Mouse (Mus musculus) liver, embryonic 16.5 days (tissue): Measurements from ENCODE around the gene Traf6. TPM values are rescaled to one million over a fixed set of nuclear protein-coding genes. Genes with fewer than 3 reads are reported as not detected.
A peak's percentile ranks its signal among the peaks of the same experiment; 100 is the strongest.

Experiments used
- ATAC-seq: fragments of 200-750 bp; cut with Nextera tagmentation; 2 replicates; pipeline ENCODE4 v1.8.0; 2017; ENCODE audit warnings: low read depth, mild to moderate bottlenecking, moderate number of reproducible peaks, moderate library complexity
- H3K27ac ChIP-seq: fragments of 300-500 bp; sonication (generic); 2 replicates; pipeline ENCODE4 v1.5.1; 2014; ENCODE audit warnings: mild to moderate bottlenecking, low read length
- H3K27me3 ChIP-seq: fragments of 300-500 bp; sonication (generic); 2 replicates; pipeline ENCODE4 v1.6.1; 2014; ENCODE audit warnings: low read depth, low read length, mixed read lengths; ENCODE audit not compliant: control insufficient read depth, insufficient read depth
- H3K36me3 ChIP-seq: fragments of 300-500 bp; sonication (generic); 2 replicates; pipeline ENCODE4 v1.6.1; 2014; ENCODE audit warnings: mild to moderate bottlenecking; ENCODE audit not compliant: control insufficient read depth, insufficient read depth
- H3K4me1 ChIP-seq: fragments of 300-500 bp; sonication (generic); 2 replicates; pipeline ENCODE4 v1.6.1; 2014; ENCODE audit warnings: low read depth, low read length, mixed read lengths; ENCODE audit not compliant: control insufficient read depth
- H3K4me2 ChIP-seq: fragments of 300-500 bp; sonication (generic); 2 replicates; pipeline ENCODE4 v1.6.1; 2014; ENCODE audit warnings: low read depth, low read length, mixed read lengths
- H3K4me3 ChIP-seq: fragments of 300-500 bp; sonication (generic); 2 replicates; pipeline ENCODE4 v1.5.1; 2014; ENCODE audit warnings: low read depth, mild to moderate bottlenecking, low read length
- H3K9ac ChIP-seq: fragments of 300-500 bp; sonication (generic); 2 replicates; pipeline ENCODE4 v1.6.1; 2014; ENCODE audit warnings: low read depth, low read length
- H3K9me3 ChIP-seq: fragments of 300-500 bp; sonication (generic); replicated peaks from 2 replicates; pipeline ENCODE4 v1.6.1; 2016; ENCODE audit warnings: low read length; ENCODE audit not compliant: control insufficient read depth
- WGBS: fragments of 180-500 bp; shearing (Covaris S2); extraction: QIAGEN DNeasy Blood & Tissue Kit; methylation state at CpG from one replicate; pipeline ENCODE4 v1.1.7; 2014; ENCODE audit not compliant: insufficient replicate concordance; 5-methylcytosine and 5-hydroxymethylcytosine counted together
- polyA plus RNA-seq: library from polyadenylated mRNA; unstranded; fragments of >200 nt; fragmentation: Nextera tagmentation; extraction: Ambion mirVana; gene quantifications from 2 replicates; pipeline ENCODE4 v1.2.1, GENCODE M21; 2015

Traf6 gene
- 3.6 and 4.0 TPM in 2 replicates for polyA plus RNA-seq

GRCm38 (mm10) chr2:101678236-101679021 is at the start of gene Traf6:
Gene Traf6 (plus strand): TSS chr2:101678429.
- H3K27me3 ChIP-seq = no peaks in the 10 kb centered on the region
- H3K9ac ChIP-seq = peak within 1 kb of the TSS; percentile 89
- peak; percentile 93 for ATAC-seq
- H3K4me1 ChIP-seq = peaks cover 4% of the 10 kb centered on the region
- peak within 1 kb of the TSS; percentile 73 for H3K4me2 ChIP-seq
- peak within 1 kb of the TSS; percentile 33 for H3K27ac ChIP-seq
- peak within 1 kb of the TSS; percentile 89 for H3K4me3 ChIP-seq
- no peaks in the 10 kb centered on the region for H3K9me3 ChIP-seq
- under 1% methylated on average over 68 of the region's 68 CpGs for WGBS
- no peaks in the 10 kb centered on the region for H3K36me3 ChIP-seq

- H3K9ac ChIP-seq = no peak overlapping the region
- H3K27ac ChIP-seq = no peak overlapping the region
- H3K27me3 ChIP-seq = no peaks in the 10 kb centered on the region
- H3K4me2 ChIP-seq = no peak overlapping the region
- no peaks in the 10 kb centered on the region for H3K9me3 ChIP-seq
- no peak overlapping the region for H3K4me3 ChIP-seq
- no peak for ATAC-seq
- H3K36me3 ChIP-seq = no peaks in the 10 kb centered on the region
- WGBS = 70% methylated on average over 7 of the region's 7 CpGs
- no peaks in the 10 kb centered on the region for H3K4me1 ChIP-seq
Observed at GRCm38 (mm10) chr2:101638979-101639839, 39.0 kb upstream of the Traf6 start.

- H3K9me3 ChIP-seq = no peaks in the 10 kb centered on the region
- H3K9ac ChIP-seq = no peak overlapping the region
- no peaks in the 10 kb centered on the region for H3K27me3 ChIP-seq
- H3K4me1 ChIP-seq = no peaks in the 10 kb centered on the region
- WGBS = 58% methylated on average over 3 of the region's 3 CpGs
- no peak overlapping the region for H3K27ac ChIP-seq
- H3K4me3 ChIP-seq = no peak overlapping the region
- ATAC-seq = no peak
- H3K4me2 ChIP-seq = no peak overlapping the region
- no peaks in the 10 kb centered on the region for H3K36me3 ChIP-seq
Observed at GRCm38 (mm10) chr2:101639840-101640350, 38.3 kb upstream of the Traf6 start.

GRCm38 (mm10) chr2:101645841-101646240 is 32.4 kb upstream of the Traf6 start:
- H3K4me1 ChIP-seq = no peaks in the 10 kb centered on the region
- H3K27ac ChIP-seq = no peak overlapping the region
- H3K27me3 ChIP-seq = no peaks in the 10 kb centered on the region
- H3K4me3 ChIP-seq = no peak overlapping the region
- no peaks in the 10 kb centered on the region for H3K36me3 ChIP-seq
- ATAC-seq = no peak
- no peak overlapping the region for H3K4me2 ChIP-seq
- H3K9me3 ChIP-seq = no peaks in the 10 kb centered on the region
- 67% methylated on average over 1 of the region's 1 CpGs for WGBS
- H3K9ac ChIP-seq = no peak overlapping the region

- Histone ChIP-seq H3K4me3 (no peak overlapping the region), H3K27me3 (no peaks in the 10 kb centered on the region), H3K4me2 (no peak overlapping the region), H3K4me1 (no peaks in the 10 kb centered on the region; the same call in 1 of the 2 replicates), H3K9me3 (no peaks in the 10 kb centered on the region), H3K9ac (no peak overlapping the region), H3K36me3 (no peaks in the 10 kb centered on the region), H3K27ac (no peak overlapping the region)
- 60% methylated on average over 2 of the region's 2 CpGs for WGBS
- no peak for ATAC-seq
Observed at GRCm38 (mm10) chr2:101648361-101648760, 29.9 kb upstream of the Traf6 start.

- H3K4me3 ChIP-seq = no peak within 1 kb of the TSS
- 37% methylated on average over 8 of the region's 8 CpGs for WGBS
- no peak within 1 kb of the TSS for H3K4me2 ChIP-seq
- H3K27me3 ChIP-seq = no peaks in the 10 kb centered on the region
- ATAC-seq = no peak
- H3K36me3 ChIP-seq = no peaks in the 10 kb centered on the region
- no peak within 1 kb of the TSS for H3K27ac ChIP-seq
- H3K9ac ChIP-seq = no peak within 1 kb of the TSS
- H3K4me1 ChIP-seq = no peaks in the 10 kb centered on the region; the same call in 1 of the 2 replicates
- no peaks in the 10 kb centered on the region for H3K9me3 ChIP-seq
Observed at GRCm38 (mm10) chr2:101649114-101649671, 29.0 kb upstream of the Traf6 start, which contains the start of the genes Rag1 and B230118H07Rik. Gene Rag1 (minus strand): TSS chr2:101649501. Gene B230118H07Rik (minus strand): TSS chr2:101649532.

- no peak for ATAC-seq
- H3K27me3 ChIP-seq = no peaks in the 10 kb centered on the region
- H3K9ac ChIP-seq = no peak overlapping the region
- 47% methylated on average over 1 of the region's 1 CpGs for WGBS
- no peaks in the 10 kb centered on the region; the same call in 1 of the 2 replicates for H3K4me1 ChIP-seq
- no peaks in the 10 kb centered on the region for H3K36me3 ChIP-seq
- H3K4me2 ChIP-seq = no peak overlapping the region
- no peaks in the 10 kb centered on the region for H3K9me3 ChIP-seq
- no peak overlapping the region for H3K4me3 ChIP-seq
- no peak overlapping the region for H3K27ac ChIP-seq
Observed at GRCm38 (mm10) chr2:101650446-101650845, 27.8 kb upstream of the Traf6 start.

GRCm38 (mm10) chr2:101652204-101652920 is 25.9 kb upstream of the Traf6 start:
- H3K4me1 ChIP-seq = no peaks in the 10 kb centered on the region; the same call in 1 of the 2 replicates
- WGBS = 32% methylated on average over 14 of the region's 14 CpGs
- H3K4me3 ChIP-seq = 0 out of 2 replicates have a peak overlapping the region, but pooled peaks have one; percentile 5
- H3K9me3 ChIP-seq = no peaks in the 10 kb centered on the region
- peak overlapping the region; percentile 43 for H3K4me2 ChIP-seq
- no peaks in the 10 kb centered on the region for H3K27me3 ChIP-seq
- H3K36me3 ChIP-seq = no peaks in the 10 kb centered on the region
- ATAC-seq = no peak
- no peak overlapping the region for H3K27ac ChIP-seq
- H3K9ac ChIP-seq = no peak overlapping the region
